Mouse (Mus musculus): ENCODE data around the gene Comp.

- no peak for TF ChIP-seq CTCF (conservative IDR thresholded peaks at IDR 0.05; ENCODE audit: low read length)
- no peak for TF ChIP-seq POU5F1 (IDR thresholded peaks at IDR 0.05; ENCODE audit: borderline replicate concordance, low read length)
- no peak for TF ChIP-seq NANOG (IDR thresholded peaks at IDR 0.05; ENCODE audit: borderline replicate concordance, low read length)
These were observed 42.5 kb upstream of the Comp start for GRCm38 (mm10) chr8:70330741-70331364.
